In genomic region chr10:93647655-93648561, GRCm38 (mm10) we compare ENCODE assay signal across 14 mouse cellular contexts. TPM values are rescaled to one million over a fixed set of nuclear protein-coding genes. Genes with fewer than 3 reads are reported as not detected.
DNase-seq lines count a peak whose midpoint lies in the region; ATAC-seq lines count a peak whose summit lies in the region.
"Had no signal": no experiment of that assay in that cellular context is flagged by ENCODE, and none has a peak within 500 bp of the region (broad histone marks: within the 10 kb centered on the region; RNA-seq: fewer than 3 reads in every experiment).

No protein-coding gene starts in this region.

- no peaks in the 10 kb centered on the region for H3K9me3 ChIP-seq in heart, embryonic 11.5 days (replicated peaks; ENCODE audit: control insufficient read depth, low read length)
- no peaks in the 10 kb centered on the region for H3K9me3 ChIP-seq in liver, embryonic 12.5 days (replicated peaks)
- H3K9me3 ChIP-seq: embryonic facial prominence, embryonic 12.5 days; hindbrain, embryonic 13.5 days had no signal

- intact Hi-C loops in left cerebral cortex, postnatal 36 days (cut with DNase I) = no loop called here

- WGBS in heart, embryonic 11.5 days (ENCODE audit: insufficient replicate concordance) = 39% methylated on average over 10 of the region's 10 CpGs
- 64% methylated on average over 10 of the region's 10 CpGs for WGBS in liver, embryonic 12.5 days (ENCODE audit: insufficient replicate concordance)

- no peak overlapping the region for H3K4me2 ChIP-seq in heart, embryonic 11.5 days
- no peak overlapping the region for H3K4me2 ChIP-seq in liver, embryonic 12.5 days
- H3K4me2 ChIP-seq: embryonic facial prominence, embryonic 12.5 days; hindbrain, embryonic 13.5 days had no signal

- no peak overlapping the region for H3K9ac ChIP-seq in heart, embryonic 11.5 days (ENCODE audit: low read depth, low read length)
- no peak overlapping the region for H3K9ac ChIP-seq in liver, embryonic 12.5 days
- H3K9ac ChIP-seq: embryonic facial prominence, embryonic 12.5 days; forebrain, postnatal 0 days; hindbrain, embryonic 13.5 days had no signal

- H3K4me1 ChIP-seq in heart, embryonic 11.5 days (ENCODE audit: control insufficient read depth, insufficient read depth, low read length) = peaks cover 13% of the 10 kb centered on the region; the same call in 1 of the 2 replicates
- H3K4me1 ChIP-seq in liver, embryonic 12.5 days = peaks cover 31% of the 10 kb centered on the region
- H3K4me1 ChIP-seq: embryonic facial prominence, embryonic 12.5 days had no signal

- peak; percentile 95 for DNase-seq in heart, adult 11 months
- DNase-seq in heart, adult 8-10 months (ENCODE audit: low spot score) = no peak
- peak; percentile 70 for DNase-seq in NIH3T3 (ENCODE audit: low read depth)
- no peak for DNase-seq in kidney, adult 18-20 months
- DNase-seq in right cerebral cortex, adult 2 months (ENCODE audit: low spot score in 2 of 2) = no peak
- no peak for DNase-seq in left cerebral cortex, postnatal 36 days (ENCODE audit: low spot score in 2 of 2)
- DNase-seq: forebrain, postnatal 0 days; kidney, postnatal 14 days; right cerebral cortex, adult 18-20 months had no signal

- peak; percentile 78 for ATAC-seq in heart, embryonic 11.5 days (replicated peaks; ENCODE audit: insufficient number of reproducible peaks, low FRiP score, low TSS enrichment)
- ATAC-seq in liver, embryonic 12.5 days = peak; percentile 70
- ATAC-seq: forebrain, postnatal 0 days had no signal

- no peak overlapping the region for H3K4me3 ChIP-seq in heart, embryonic 11.5 days (ENCODE audit: low read depth, low read length)
- no peak overlapping the region for H3K4me3 ChIP-seq in liver, embryonic 12.5 days
- H3K4me3 ChIP-seq: embryonic facial prominence, embryonic 12.5 days; hindbrain, embryonic 13.5 days had no signal

- no peaks in the 10 kb centered on the region for H3K36me3 ChIP-seq in heart, embryonic 11.5 days (ENCODE audit: control insufficient read depth, insufficient read depth, low read length)
- H3K36me3 ChIP-seq in liver, embryonic 12.5 days = no peaks in the 10 kb centered on the region

- H3K27me3 ChIP-seq in heart, embryonic 11.5 days (ENCODE audit: control insufficient read depth, insufficient read depth, low read length) = peaks cover 61% of the 10 kb centered on the region
- peaks cover 21% of the 10 kb centered on the region for H3K27me3 ChIP-seq in liver, embryonic 12.5 days (replicated peaks)
- H3K27me3 ChIP-seq: CH12.LX; hindbrain, embryonic 13.5 days had no signal

- no peak overlapping the region for H3K27ac ChIP-seq in heart, embryonic 11.5 days (ENCODE audit: low read depth, low read length)
- H3K27ac ChIP-seq in liver, embryonic 12.5 days = peak overlapping the region; percentile 38; the same call in 1 of the 2 replicates
- H3K27ac ChIP-seq: embryonic facial prominence, embryonic 12.5 days; hindbrain, embryonic 13.5 days had no signal

RNA-seq across cellular contexts. Expression of gene Ntn4, which starts 7.4 kb away (rescaled TPM):
- 10 to 100 TPM; 11.0 to 15.5 (median 11.9) TPM for total RNA-seq in heart, adult 8-10 months (2022)
- 0.38 and 0.64 TPM in 2 replicates for polyA plus RNA-seq in heart, embryonic 11.5 days (2014; fragmentation: Nextera tagmentation; extraction: Ambion mirVana)
- 0.17 and 0.26 TPM in 2 replicates for polyA plus RNA-seq in liver, embryonic 12.5 days (2016; fragmentation: Nextera tagmentation; extraction: Ambion mirVana)
- 10 to 100 TPM in 1 of 2 experiments, 1 to 10 TPM in 1; 9.6 to 13.2 TPM for total RNA-seq in left cerebral cortex, postnatal 36 days (2021)
- total RNA-seq: CH12.LX had no signal

RNA-seq across cellular contexts. Expression of gene Snrpf, which starts 58.4 kb away (rescaled TPM):
- 10 to 100 TPM in 2 of 4 experiments, 1 to 10 TPM in 2; 7.5 to 12.3 (median 10.9) TPM for total RNA-seq in heart, adult 8-10 months (2022)
- 92.0 and 98.2 TPM in 2 replicates for polyA plus RNA-seq in heart, embryonic 11.5 days (2014; fragmentation: Nextera tagmentation; extraction: Ambion mirVana)
- polyA plus RNA-seq in liver, embryonic 12.5 days (2016; fragmentation: Nextera tagmentation; extraction: Ambion mirVana) = 121 and 128 TPM in 2 replicates
- 10 to 100 TPM; 14.9 to 17.3 TPM for total RNA-seq in left cerebral cortex, postnatal 36 days (2021)

Comparison
In these comparisons a context has a peak if more than half of its experiments do, and no peak if none do; other contexts are left out.
1. DNase-seq: peak in heart, adult 11 months (single experiment) and NIH3T3 (single experiment); none in heart, adult 8-10 months (single experiment), kidney, adult 18-20 months (single experiment), right cerebral cortex, adult 2 months (0 of 2) and left cerebral cortex, postnatal 36 days (0 of 2).